Mouse (Mus musculus): ENCODE results near the gene Lrrc42.

GRCm38 (mm10) chr4:107232219-107232618 is 21.1 kb downstream of the Lrrc42 start:
- TF ChIP-seq CTCF (conservative IDR thresholded peaks at IDR 0.05; ENCODE audit: low read length) (no peak), NANOG (IDR thresholded peaks at IDR 0.05; ENCODE audit: borderline replicate concordance, low read length) (no peak)
